Mouse (Mus musculus): ENCODE results near the gene Zfp986. TPM values are rescaled to one million over a fixed set of nuclear protein-coding genes. Genes with fewer than 3 reads are reported as not detected.
"Not testable (repeated sequence)": the region's sequence is repeated elsewhere in the genome, so short reads cannot be mapped to it uniquely, and the experiment has no call there.

Gene Zfp986
- not detected in 2 replicates for polyA plus RNA-seq (2015; fragmentation: Nextera tagmentation; extraction: Ambion mirVana)

- not testable (repeated sequence) for H3K4me1 ChIP-seq (replicated peaks; ENCODE audit: insufficient read depth, low read length); H3K36me3 ChIP-seq (ENCODE audit: insufficient read depth, low read length); DNase-seq (ENCODE audit: low spot score); ATAC-seq (replicated peaks; ENCODE audit: low FRiP score, low read depth); H3K4me3 ChIP-seq (replicated peaks; ENCODE audit: low read depth, low read length); H3K9me3 ChIP-seq (replicated peaks; ENCODE audit: low read length); H3K27ac ChIP-seq; H3K4me2 ChIP-seq (ENCODE audit: low read length); H3K27me3 ChIP-seq (ENCODE audit: insufficient read depth, low read length); H3K9ac ChIP-seq (ENCODE audit: low read depth, low read length)
- WGBS, result 74% methylated on average over 3 of the region's 3 CpGs
Measured at GRCm38 (mm10) chr4:145868494-145868893, at the start of gene Zfp986. Zfp986 (plus strand) TSS chr4:145868794.

GRCm38 (mm10) chr4:145819946-145820345 is 48.6 kb upstream of the Zfp986 start:
- not testable (repeated sequence) for H3K4me1 ChIP-seq (replicated peaks; ENCODE audit: insufficient read depth, low read length); H3K27ac ChIP-seq; H3K4me3 ChIP-seq (replicated peaks; ENCODE audit: low read depth, low read length); ATAC-seq (replicated peaks; ENCODE audit: low FRiP score, low read depth); H3K4me2 ChIP-seq (ENCODE audit: low read length); H3K36me3 ChIP-seq (ENCODE audit: insufficient read depth, low read length); DNase-seq (ENCODE audit: low spot score); H3K27me3 ChIP-seq (ENCODE audit: insufficient read depth, low read length); H3K9ac ChIP-seq (ENCODE audit: low read depth, low read length); H3K9me3 ChIP-seq (replicated peaks; ENCODE audit: low read length)
- no CpG with 5 or more reads among the region's 2 CpGs for WGBS

DNA sequence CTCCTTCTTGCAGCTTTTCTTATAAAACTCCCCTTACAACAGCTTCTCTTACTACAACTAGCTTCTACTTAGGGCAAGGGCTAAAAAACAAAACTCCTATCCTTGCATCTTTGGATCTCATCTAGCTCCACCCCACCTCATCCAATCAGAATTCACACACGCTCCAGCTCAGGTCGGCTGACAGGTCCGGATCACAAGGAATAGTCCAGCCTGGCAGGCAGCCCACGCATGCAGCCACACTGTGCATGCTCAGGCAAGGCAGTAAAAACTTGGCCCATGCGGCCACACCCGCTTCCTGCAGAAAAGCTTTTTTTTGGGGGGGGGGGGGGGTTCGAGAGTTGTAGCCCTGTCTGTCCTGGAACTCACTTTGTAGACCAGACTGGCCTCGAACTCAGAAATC is 43.0 kb upstream of the Zfp986 start:
- not testable (repeated sequence) for H3K4me2 ChIP-seq (ENCODE audit: low read length); H3K4me1 ChIP-seq (replicated peaks; ENCODE audit: insufficient read depth, low read length); DNase-seq (ENCODE audit: low spot score); H3K4me3 ChIP-seq (replicated peaks; ENCODE audit: low read depth, low read length); H3K27me3 ChIP-seq (ENCODE audit: insufficient read depth, low read length); H3K9me3 ChIP-seq (replicated peaks; ENCODE audit: low read length); H3K27ac ChIP-seq; H3K36me3 ChIP-seq (ENCODE audit: insufficient read depth, low read length); H3K9ac ChIP-seq (ENCODE audit: low read depth, low read length)
- 90% methylated on average over 3 of the region's 8 CpGs for WGBS
- 0 out of 2 replicates have a peak, but pooled peaks have one; percentile 36 for ATAC-seq (replicated peaks; ENCODE audit: low FRiP score, low read depth)

GRCm38 (mm10) chr4:145831328-145832062 is 37.1 kb upstream of the Zfp986 start:
- not testable (repeated sequence) for H3K9ac ChIP-seq (ENCODE audit: low read depth, low read length); H3K27me3 ChIP-seq (ENCODE audit: insufficient read depth, low read length); H3K27ac ChIP-seq; H3K36me3 ChIP-seq (ENCODE audit: insufficient read depth, low read length); H3K4me1 ChIP-seq (replicated peaks; ENCODE audit: insufficient read depth, low read length); DNase-seq (ENCODE audit: low spot score); H3K4me3 ChIP-seq (replicated peaks; ENCODE audit: low read depth, low read length); H3K4me2 ChIP-seq (ENCODE audit: low read length); H3K9me3 ChIP-seq (replicated peaks; ENCODE audit: low read length)
- ATAC-seq (replicated peaks; ENCODE audit: low FRiP score, low read depth), result peak; percentile 37; the same call in 1 of the 2 replicates
- WGBS, result 93% methylated on average over 1 of the region's 14 CpGs

GRCm38 (mm10) chr4:145836300-145836862 is 32.2 kb upstream of the Zfp986 start:
- not testable (repeated sequence) for H3K27me3 ChIP-seq (ENCODE audit: insufficient read depth, low read length); H3K4me1 ChIP-seq (replicated peaks; ENCODE audit: insufficient read depth, low read length); DNase-seq (ENCODE audit: low spot score); H3K9me3 ChIP-seq (replicated peaks; ENCODE audit: low read length); H3K27ac ChIP-seq; H3K36me3 ChIP-seq (ENCODE audit: insufficient read depth, low read length); H3K4me3 ChIP-seq (replicated peaks; ENCODE audit: low read depth, low read length); H3K9ac ChIP-seq (ENCODE audit: low read depth, low read length); H3K4me2 ChIP-seq (ENCODE audit: low read length)
- 0 out of 2 replicates have a peak, but pooled peaks have one; percentile 27 for ATAC-seq (replicated peaks; ENCODE audit: low FRiP score, low read depth)
- WGBS, result 85% methylated on average over 6 of the region's 18 CpGs

GRCm38 (mm10) chr4:145836863-145837440 is 31.6 kb upstream of the Zfp986 start:
- not testable (repeated sequence) for H3K4me2 ChIP-seq (ENCODE audit: low read length); H3K27me3 ChIP-seq (ENCODE audit: insufficient read depth, low read length); H3K4me1 ChIP-seq (replicated peaks; ENCODE audit: insufficient read depth, low read length); H3K4me3 ChIP-seq (replicated peaks; ENCODE audit: low read depth, low read length); H3K36me3 ChIP-seq (ENCODE audit: insufficient read depth, low read length); DNase-seq (ENCODE audit: low spot score); H3K27ac ChIP-seq; H3K9me3 ChIP-seq (replicated peaks; ENCODE audit: low read length); H3K9ac ChIP-seq (ENCODE audit: low read depth, low read length)
- WGBS, result 69% methylated on average over 47 of the region's 75 CpGs
- peak; percentile 84 for ATAC-seq (replicated peaks; ENCODE audit: low FRiP score, low read depth)

- not testable (repeated sequence) for H3K4me3 ChIP-seq (replicated peaks; ENCODE audit: low read depth, low read length); H3K27me3 ChIP-seq (ENCODE audit: insufficient read depth, low read length); H3K4me2 ChIP-seq (ENCODE audit: low read length); DNase-seq (ENCODE audit: low spot score); H3K9me3 ChIP-seq (replicated peaks; ENCODE audit: low read length); H3K36me3 ChIP-seq (ENCODE audit: insufficient read depth, low read length); H3K9ac ChIP-seq (ENCODE audit: low read depth, low read length); H3K4me1 ChIP-seq (replicated peaks; ENCODE audit: insufficient read depth, low read length); H3K27ac ChIP-seq
- peak; percentile 55; the same call in 1 of the 2 replicates for ATAC-seq (replicated peaks; ENCODE audit: low FRiP score, low read depth)
Measured at GRCm38 (mm10) chr4:145846793-145847192, 21.8 kb upstream of the Zfp986 start.

DNA sequence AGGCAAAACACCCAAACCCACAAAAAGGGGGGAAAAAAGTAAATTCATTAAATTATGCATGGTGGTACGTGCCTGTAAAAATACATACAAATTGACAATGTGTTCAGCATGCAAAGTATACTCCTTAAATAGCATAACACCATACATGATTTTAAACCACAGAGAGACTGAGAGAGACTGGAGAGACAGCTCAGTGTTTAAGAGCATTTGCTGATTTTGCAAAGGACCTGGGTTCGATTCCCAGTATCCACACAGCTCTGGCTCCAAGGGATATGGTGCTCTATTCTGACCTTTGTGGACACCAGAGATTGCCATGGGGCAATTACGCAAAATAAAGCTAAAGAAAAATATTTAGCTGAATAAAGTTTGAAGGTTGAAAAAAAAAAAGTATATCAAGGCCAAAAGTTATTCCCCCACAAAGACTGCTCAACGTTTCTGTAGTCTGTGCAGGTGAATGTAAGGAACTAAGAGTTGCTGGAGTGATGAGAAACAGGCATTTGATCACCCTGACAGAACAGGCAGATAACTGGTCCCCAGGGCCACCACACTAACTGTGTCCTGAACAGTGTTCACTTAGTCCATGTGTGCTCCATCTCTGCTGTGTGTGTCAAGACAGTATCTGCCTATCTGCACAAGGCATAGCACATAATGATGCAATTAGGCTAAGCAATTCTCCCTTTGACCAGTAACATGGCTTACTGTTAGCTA is 20.3 kb upstream of the Zfp986 start:
- H3K36me3 ChIP-seq (ENCODE audit: insufficient read depth, low read length); H3K9me3 ChIP-seq (replicated peaks; ENCODE audit: low read length); H3K27me3 ChIP-seq (ENCODE audit: insufficient read depth, low read length); H3K4me3 ChIP-seq (replicated peaks; ENCODE audit: low read depth, low read length); H3K9ac ChIP-seq (ENCODE audit: low read depth, low read length); H3K4me1 ChIP-seq (replicated peaks; ENCODE audit: insufficient read depth, low read length); H3K4me2 ChIP-seq (ENCODE audit: low read length); H3K27ac ChIP-seq; DNase-seq (ENCODE audit: low spot score): not testable (repeated sequence)
- WGBS, result 65% methylated on average over 3 of the region's 4 CpGs
- ATAC-seq (replicated peaks; ENCODE audit: low FRiP score, low read depth), result 0 out of 2 replicates have a peak, but pooled peaks have one; percentile 4

DNA sequence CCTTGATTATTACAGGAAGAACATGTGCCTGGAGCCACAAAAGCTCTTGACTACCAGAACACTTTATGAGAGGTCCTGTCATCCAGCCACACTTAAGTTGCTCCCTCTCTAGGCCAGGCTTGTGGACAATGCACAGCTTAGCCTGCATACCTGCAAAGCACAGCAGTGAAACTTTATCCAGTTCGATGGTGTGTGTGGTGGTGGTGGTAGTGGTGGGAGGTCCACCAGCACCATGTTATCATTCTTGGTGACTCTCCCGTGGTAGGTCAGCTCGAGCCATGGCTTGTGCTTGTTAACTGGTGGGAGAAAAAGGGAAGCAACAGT is 19.7 kb upstream of the Zfp986 start:
- DNase-seq (ENCODE audit: low spot score); H3K4me2 ChIP-seq (ENCODE audit: low read length); H3K36me3 ChIP-seq (ENCODE audit: insufficient read depth, low read length); H3K9me3 ChIP-seq (replicated peaks; ENCODE audit: low read length); H3K4me3 ChIP-seq (replicated peaks; ENCODE audit: low read depth, low read length); H3K27me3 ChIP-seq (ENCODE audit: insufficient read depth, low read length); H3K27ac ChIP-seq; H3K9ac ChIP-seq (ENCODE audit: low read depth, low read length); H3K4me1 ChIP-seq (replicated peaks; ENCODE audit: insufficient read depth, low read length): not testable (repeated sequence)
- 80% methylated on average over 3 of the region's 3 CpGs for WGBS
- ATAC-seq (replicated peaks; ENCODE audit: low FRiP score, low read depth), result peak; percentile 25; the same call in 1 of the 2 replicates
